ENCODE assay signal across 8 mouse cellular contexts in the genomic region with DNA sequence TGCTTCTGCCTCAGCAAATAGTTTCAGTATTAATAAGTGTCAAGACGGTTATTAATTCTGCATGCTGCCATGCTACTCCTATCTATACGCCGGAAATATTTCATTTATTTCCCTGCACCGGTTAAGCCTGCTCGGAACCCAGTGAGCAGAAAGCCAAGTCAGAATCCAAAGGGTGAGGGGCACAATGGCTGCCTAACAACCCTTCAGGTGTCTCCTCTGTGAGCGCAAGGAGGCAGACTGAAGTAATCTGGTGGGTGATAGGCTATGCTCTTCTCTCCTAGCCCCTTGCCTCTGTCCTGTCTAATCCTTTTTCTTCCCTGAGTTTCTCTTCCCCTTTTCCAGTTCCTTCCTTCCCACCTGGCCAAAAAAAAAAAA. TPM values are rescaled to one million over a fixed set of nuclear protein-coding genes. Genes with fewer than 3 reads are reported as not detected.
DNase-seq lines count a peak whose midpoint lies in the region; ATAC-seq and TF ChIP-seq lines count a peak whose summit lies in the region.

No protein-coding gene starts in this region.

- WGBS in kidney, embryonic 16.5 days = 2% methylated on average over 6 of the region's 6 CpGs
- 0% methylated on average over 6 of the region's 6 CpGs for WGBS in embryonic facial prominence, embryonic 12.5 days
- 2% methylated on average over 6 of the region's 6 CpGs for WGBS in intestine, postnatal 0 days
- under 1% methylated on average over 6 of the region's 6 CpGs for WGBS in neural tube, embryonic 12.5 days

- H3K4me2 ChIP-seq in kidney, embryonic 16.5 days (replicated peaks; ENCODE audit: low read depth, low read length) = peak overlapping the region; percentile 92
- peak overlapping the region; percentile 87 for H3K4me2 ChIP-seq in embryonic facial prominence, embryonic 12.5 days (replicated peaks)
- peak overlapping the region; percentile 82 for H3K4me2 ChIP-seq in intestine, postnatal 0 days (replicated peaks; ENCODE audit: low read depth)
- H3K4me2 ChIP-seq in neural tube, embryonic 12.5 days (replicated peaks) = peak overlapping the region; percentile 86

- intact Hi-C loops in left cerebral cortex, postnatal 4 days (cut with DNase I) = no loop called here

- no peak overlapping the region for H3K27ac ChIP-seq in kidney, embryonic 16.5 days (ENCODE audit: low read length)
- no peak overlapping the region for H3K27ac ChIP-seq in embryonic facial prominence, embryonic 12.5 days
- no peak overlapping the region for H3K27ac ChIP-seq in intestine, postnatal 0 days (ENCODE audit: low read depth, low read length)
- no peak overlapping the region for H3K27ac ChIP-seq in neural tube, embryonic 12.5 days

- peaks cover 7% of the 10 kb centered on the region for H3K4me1 ChIP-seq in kidney, embryonic 16.5 days (ENCODE audit: insufficient read depth, low read length)
- no peaks in the 10 kb centered on the region for H3K4me1 ChIP-seq in embryonic facial prominence, embryonic 12.5 days
- no peaks in the 10 kb centered on the region for H3K4me1 ChIP-seq in intestine, postnatal 0 days (replicated peaks; ENCODE audit: control insufficient read depth, insufficient read depth, low read length)
- H3K4me1 ChIP-seq in neural tube, embryonic 12.5 days = no peaks in the 10 kb centered on the region

- no peaks in the 10 kb centered on the region for H3K36me3 ChIP-seq in kidney, embryonic 16.5 days (ENCODE audit: insufficient read depth, low read length)
- H3K36me3 ChIP-seq in embryonic facial prominence, embryonic 12.5 days = no peaks in the 10 kb centered on the region
- H3K36me3 ChIP-seq in intestine, postnatal 0 days (ENCODE audit: control insufficient read depth, insufficient read depth) = no peaks in the 10 kb centered on the region
- no peaks in the 10 kb centered on the region for H3K36me3 ChIP-seq in neural tube, embryonic 12.5 days

- peaks cover 8% of the 10 kb centered on the region; the same call in 1 of the 2 replicates for H3K27me3 ChIP-seq in kidney, embryonic 16.5 days (ENCODE audit: insufficient read depth, low read length)
- 0 out of 2 replicates have a peak, but pooled peaks cover 11% of the 10 kb centered on the region for H3K27me3 ChIP-seq in embryonic facial prominence, embryonic 12.5 days
- 0 out of 2 replicates have a peak, but pooled peaks cover 12% of the 10 kb centered on the region for H3K27me3 ChIP-seq in intestine, postnatal 0 days (replicated peaks; ENCODE audit: control insufficient read depth, insufficient read depth, low read length)
- peaks cover 5% of the 10 kb centered on the region; the same call in 1 of the 2 replicates for H3K27me3 ChIP-seq in neural tube, embryonic 12.5 days (replicated peaks)

- ATAC-seq in kidney, embryonic 16.5 days (ENCODE audit: low FRiP score, low TSS enrichment) = no peak; the same call in 1 of the 2 replicates
- ATAC-seq in embryonic facial prominence, embryonic 12.5 days (ENCODE audit: insufficient number of reproducible peaks, insufficient read depth, low FRiP score, low TSS enrichment) = 0 out of 2 replicates have a peak, but pooled peaks have one; percentile 60
- no peak for ATAC-seq in intestine, postnatal 0 days
- peak; percentile 74 for ATAC-seq in neural tube, embryonic 12.5 days (ENCODE audit: low FRiP score, low read depth)

- H3K4me3 ChIP-seq in kidney, embryonic 16.5 days (ENCODE audit: low read length) = peak overlapping the region; percentile 53
- H3K4me3 ChIP-seq in embryonic facial prominence, embryonic 12.5 days = peak overlapping the region; percentile 52
- peak overlapping the region; percentile 42 for H3K4me3 ChIP-seq in intestine, postnatal 0 days (ENCODE audit: low read depth, low read length)
- peak overlapping the region; percentile 51 for H3K4me3 ChIP-seq in neural tube, embryonic 12.5 days

- peak overlapping the region; percentile 41; the same call in 1 of the 2 replicates for H3K9ac ChIP-seq in kidney, embryonic 16.5 days (replicated peaks; ENCODE audit: low read length)
- peak overlapping the region; percentile 27; the same call in 1 of the 2 replicates for H3K9ac ChIP-seq in embryonic facial prominence, embryonic 12.5 days
- no peak overlapping the region for H3K9ac ChIP-seq in intestine, postnatal 0 days (ENCODE audit: low read depth, low read length)
- H3K9ac ChIP-seq in neural tube, embryonic 12.5 days = peak overlapping the region; percentile 48

- H3K9me3 ChIP-seq in kidney, embryonic 16.5 days (ENCODE audit: low read length) = no peaks in the 10 kb centered on the region
- no peaks in the 10 kb centered on the region for H3K9me3 ChIP-seq in embryonic facial prominence, embryonic 12.5 days
- H3K9me3 ChIP-seq in intestine, postnatal 0 days (ENCODE audit: control insufficient read depth) = no peaks in the 10 kb centered on the region
- H3K9me3 ChIP-seq in neural tube, embryonic 12.5 days = no peaks in the 10 kb centered on the region

- TF ChIP-seq CTCF in intestine, postnatal 0 days (IDR thresholded peaks at IDR 0.05; ENCODE audit: low read depth) = no peak

- DNase-seq in kidney, adult 18-20 months = no peak
- DNase-seq in left cerebral cortex, postnatal 4 days = no peak
- DNase-seq in layer of hippocampus, adult 9-11 months = no peak
- no peak for DNase-seq in spleen, adult 12 weeks (ENCODE audit: low spot score)

RNA-seq across cellular contexts. Expression of gene Gsto1, which starts 17.3 kb away (rescaled TPM):
- polyA plus RNA-seq in kidney, embryonic 16.5 days (2015; fragmentation: Nextera tagmentation; extraction: Ambion mirVana) = 130 and 134 TPM in 2 replicates
- 156 and 158 TPM in 2 replicates for polyA plus RNA-seq in embryonic facial prominence, embryonic 12.5 days (2016; fragmentation: Nextera tagmentation; extraction: Ambion mirVana)
- 742 and 817 TPM in 2 replicates for polyA plus RNA-seq in intestine, postnatal 0 days (2015; fragmentation: Nextera tagmentation; extraction: Ambion mirVana)
- 108 and 114 TPM in 2 replicates for polyA plus RNA-seq in neural tube, embryonic 12.5 days (2016; fragmentation: Nextera tagmentation; extraction: Ambion mirVana)
- total RNA-seq in left cerebral cortex, postnatal 4 days (2021) = 10 to 100 TPM; 88.3 to 91.0 TPM

RNA-seq across cellular contexts. Expression of gene Gsto2, which starts 27.8 kb away (rescaled TPM):
- polyA plus RNA-seq in kidney, embryonic 16.5 days (2015; fragmentation: Nextera tagmentation; extraction: Ambion mirVana) = 1.1 and 1.4 TPM in 2 replicates
- 1.6 and 2.2 TPM in 2 replicates for polyA plus RNA-seq in embryonic facial prominence, embryonic 12.5 days (2016; fragmentation: Nextera tagmentation; extraction: Ambion mirVana)
- 0.95 and 0.98 TPM in 2 replicates for polyA plus RNA-seq in intestine, postnatal 0 days (2015; fragmentation: Nextera tagmentation; extraction: Ambion mirVana)
- 0.73 and 0.98 TPM in 2 replicates for polyA plus RNA-seq in neural tube, embryonic 12.5 days (2016; fragmentation: Nextera tagmentation; extraction: Ambion mirVana)
- total RNA-seq in left cerebral cortex, postnatal 4 days (2021) = under 1 TPM; 0.78 to 0.93 TPM

Comparison
In these comparisons a context has a peak if more than half of its experiments do, and no peak if none do; other contexts are left out.
1. ATAC-seq: peak in embryonic facial prominence, embryonic 12.5 days (single experiment) and neural tube, embryonic 12.5 days (single experiment); none in kidney, embryonic 16.5 days (single experiment) and intestine, postnatal 0 days (single experiment).
2. Peak in every context shown above with its lines, with median percentiles within 50 percentile points of each other: H3K4me2 ChIP-seq and H3K4me3 ChIP-seq.